Mouse (Mus musculus): ENCODE data around the gene Olig2.

Gene Olig2

DNA sequence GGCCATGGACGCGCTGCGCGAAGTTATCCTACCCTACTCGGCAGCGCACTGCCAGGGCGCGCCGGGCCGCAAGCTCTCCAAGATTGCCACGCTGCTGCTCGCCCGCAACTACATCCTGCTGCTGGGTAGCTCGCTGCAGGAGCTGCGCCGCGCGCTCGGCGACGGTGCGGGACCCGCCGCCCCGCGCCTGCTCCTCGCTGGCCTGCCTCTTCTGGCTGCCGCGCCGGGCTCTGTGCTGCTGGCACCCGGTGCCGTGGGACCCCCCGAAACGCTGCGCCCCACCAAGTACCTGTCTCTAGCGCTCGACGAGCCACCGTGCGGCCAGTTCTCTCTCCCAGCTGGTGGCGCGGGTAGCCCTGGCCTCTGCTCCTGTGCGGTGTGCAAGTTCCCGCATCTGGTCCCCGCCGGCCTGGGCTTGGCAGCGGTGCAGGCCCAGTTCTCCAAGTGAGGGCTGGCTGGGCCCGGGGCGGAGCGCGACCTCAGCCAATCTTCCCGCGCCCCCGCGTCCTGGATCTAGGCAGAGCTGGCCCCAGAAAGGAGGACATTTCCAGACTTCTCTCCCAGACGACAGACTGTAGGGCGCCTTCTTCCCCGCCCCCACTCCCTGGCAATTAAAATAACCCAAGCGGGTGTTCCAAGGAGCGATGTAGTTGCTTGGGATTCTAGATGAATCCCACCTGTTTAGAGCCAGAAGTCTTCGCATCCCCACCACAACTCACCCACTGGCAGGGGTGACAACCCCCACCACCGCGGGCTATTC lies 45.1 kb downstream of the Olig2 start:
- DNase-seq (ENCODE audit: low spot score in 2 of 2), result peak; percentile 21 to 37

DNA sequence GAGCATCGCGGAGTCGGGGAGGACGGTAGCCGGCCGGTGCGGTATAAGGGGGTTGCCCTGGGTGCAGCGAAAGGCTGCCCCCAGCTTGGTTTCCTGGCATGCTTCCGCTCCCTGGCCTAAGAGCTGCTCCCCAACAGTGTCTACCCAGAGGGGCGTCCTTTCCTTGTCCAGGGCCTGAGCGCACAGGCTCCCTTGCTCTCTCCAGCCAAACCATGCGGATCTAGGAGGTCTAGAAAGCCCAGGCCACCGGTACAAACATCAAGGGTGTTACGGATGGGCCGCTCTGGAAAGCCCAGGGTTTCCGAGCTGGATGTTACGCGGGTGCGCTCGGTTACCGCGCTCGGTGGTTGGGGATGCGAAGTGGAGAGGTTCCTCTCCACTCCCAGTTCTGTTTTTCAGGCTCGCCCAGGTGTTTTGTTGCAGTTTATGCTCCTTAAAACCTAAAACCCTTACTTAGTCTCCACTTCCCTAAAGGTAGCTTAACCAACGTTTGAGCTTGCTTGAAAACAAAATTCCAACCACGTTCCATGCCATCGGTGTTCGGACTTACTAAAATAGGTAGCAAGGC lies 45.8 kb downstream of the Olig2 start:
- DNase-seq (ENCODE audit: low spot score in 2 of 2), result no peak

DNA sequence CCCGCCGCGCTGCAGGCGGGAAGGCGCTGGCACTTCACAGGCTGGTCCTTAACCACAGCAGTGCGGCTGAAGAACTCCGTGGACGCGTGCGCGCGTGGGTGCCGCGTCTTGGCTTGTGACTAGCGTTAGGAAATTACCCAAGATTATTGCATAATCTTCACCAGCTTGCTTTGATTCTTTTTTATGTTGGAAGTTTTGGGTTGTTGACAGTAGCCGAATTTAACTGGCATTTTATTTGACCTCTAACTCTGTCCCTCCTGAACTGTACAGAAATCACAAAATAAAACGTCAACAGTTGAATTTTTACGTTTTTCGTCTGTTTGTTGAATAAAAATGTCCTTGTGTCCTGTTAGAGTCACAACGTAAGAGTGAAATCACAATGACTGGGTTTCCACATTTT lies 46.4 kb downstream of the Olig2 start:
- peak in 1 of 2 experiments; percentile 8 for DNase-seq (ENCODE audit: low spot score in 2 of 2)
